7 mouse cellular contexts compared by ENCODE assay signal in genomic region chr12:69361919-69362318, GRCm38 (mm10). TPM values are rescaled to one million over a fixed set of nuclear protein-coding genes. Genes with fewer than 3 reads are reported as not detected.
DNase-seq lines count a peak whose midpoint lies in the region; ATAC-seq and TF ChIP-seq lines count a peak whose summit lies in the region.

No protein-coding gene starts in this region.

- ATAC-seq in lung, postnatal 0 days = no peak
- no peak for ATAC-seq in forebrain, embryonic 12.5 days (ENCODE audit: low FRiP score)
- ATAC-seq in limb, embryonic 14.5 days (ENCODE audit: low FRiP score, low read depth) = no peak
- no peak for ATAC-seq in stomach, embryonic 15.5 days (ENCODE audit: insufficient read depth, low FRiP score, low read depth)

- H3K36me3 ChIP-seq in lung, postnatal 0 days (ENCODE audit: insufficient read depth, low read length) = no peaks in the 10 kb centered on the region
- H3K36me3 ChIP-seq in forebrain, embryonic 12.5 days (replicated peaks) = no peaks in the 10 kb centered on the region
- H3K36me3 ChIP-seq in limb, embryonic 14.5 days (ENCODE audit: control insufficient read depth, insufficient read depth, low read length) = no peaks in the 10 kb centered on the region
- no peaks in the 10 kb centered on the region for H3K36me3 ChIP-seq in stomach, embryonic 15.5 days

- no peak for TF ChIP-seq CTCF in lung, postnatal 0 days (IDR thresholded peaks at IDR 0.05)

- peak overlapping the region; percentile 95 for H3K27ac ChIP-seq in lung, postnatal 0 days (ENCODE audit: low read length)
- peak overlapping the region; percentile 87 for H3K27ac ChIP-seq in forebrain, embryonic 12.5 days
- H3K27ac ChIP-seq in limb, embryonic 14.5 days (replicated peaks; ENCODE audit: low read depth, low read length) = peak overlapping the region; percentile 92
- peak overlapping the region; percentile 96 for H3K27ac ChIP-seq in stomach, embryonic 15.5 days

- H3K27me3 ChIP-seq in lung, postnatal 0 days (replicated peaks; ENCODE audit: insufficient read depth, low read length) = no peaks in the 10 kb centered on the region
- H3K27me3 ChIP-seq in forebrain, embryonic 12.5 days = no peaks in the 10 kb centered on the region
- no peaks in the 10 kb centered on the region for H3K27me3 ChIP-seq in limb, embryonic 14.5 days (ENCODE audit: control insufficient read depth, insufficient read depth, low read length)
- H3K27me3 ChIP-seq in stomach, embryonic 15.5 days (replicated peaks) = no peaks in the 10 kb centered on the region

- peak overlapping the region; percentile 70 for H3K4me2 ChIP-seq in lung, postnatal 0 days (replicated peaks; ENCODE audit: low read depth, low read length)
- H3K4me2 ChIP-seq in forebrain, embryonic 12.5 days = peak overlapping the region; percentile 70
- peak overlapping the region; percentile 75 for H3K4me2 ChIP-seq in limb, embryonic 14.5 days (replicated peaks; ENCODE audit: low read depth, low read length, severe bottlenecking)
- peak overlapping the region; percentile 68 for H3K4me2 ChIP-seq in stomach, embryonic 15.5 days

- H3K4me3 ChIP-seq in lung, postnatal 0 days (ENCODE audit: low read depth, low read length) = peak overlapping the region; percentile 42
- peak overlapping the region; percentile 53 for H3K4me3 ChIP-seq in forebrain, embryonic 12.5 days (replicated peaks)
- H3K4me3 ChIP-seq in limb, embryonic 14.5 days (replicated peaks; ENCODE audit: low read length) = peak overlapping the region; percentile 35
- peak overlapping the region; percentile 51 for H3K4me3 ChIP-seq in stomach, embryonic 15.5 days (replicated peaks)

- TF ChIP-seq EP300 in lung, postnatal 0 days (IDR thresholded peaks at IDR 0.05) = no peak

- peak overlapping the region; percentile 54 for H3K9ac ChIP-seq in lung, postnatal 0 days (replicated peaks; ENCODE audit: low read depth)
- H3K9ac ChIP-seq in forebrain, embryonic 12.5 days = peak overlapping the region; percentile 51
- H3K9ac ChIP-seq in limb, embryonic 14.5 days (ENCODE audit: low read depth, low read length, severe bottlenecking) = peak overlapping the region; percentile 64
- peak overlapping the region; percentile 68 for H3K9ac ChIP-seq in stomach, embryonic 15.5 days

- TF ChIP-seq POLR2A in limb, embryonic 14.5 days (IDR thresholded peaks at IDR 0.05; ENCODE audit: borderline replicate concordance, extremely low read depth, insufficient read depth, insufficient read length) = no peak

- 0 out of 2 replicates have a peak, but pooled peaks cover 5% of the 10 kb centered on the region for H3K4me1 ChIP-seq in lung, postnatal 0 days (ENCODE audit: insufficient read depth, low read depth, low read length)
- H3K4me1 ChIP-seq in forebrain, embryonic 12.5 days = peaks cover 20% of the 10 kb centered on the region; the same call in 1 of the 2 replicates
- peaks cover 15% of the 10 kb centered on the region; the same call in 1 of the 2 replicates for H3K4me1 ChIP-seq in limb, embryonic 14.5 days (ENCODE audit: control insufficient read depth, insufficient read depth, low read length)
- H3K4me1 ChIP-seq in stomach, embryonic 15.5 days = 0 out of 2 replicates have a peak, but pooled peaks cover 5% of the 10 kb centered on the region

- no peak for DNase-seq in lung, postnatal 0 days (ENCODE audit: low spot score)
- no peak for DNase-seq in lung, postnatal 14 days
- DNase-seq in limb, embryonic 14.5 days (ENCODE audit: low spot score) = no peak
- DNase-seq in spleen, postnatal 4 days (ENCODE audit: low spot score in 2 of 2) = no peak
- DNase-seq in frontal cortex, postnatal 36 days (ENCODE audit: low spot score in 2 of 2) = no peak

- WGBS in lung, postnatal 0 days = 4% methylated on average over 10 of the region's 10 CpGs
- 5% methylated on average over 10 of the region's 10 CpGs for WGBS in forebrain, embryonic 12.5 days
- WGBS in limb, embryonic 14.5 days = 8% methylated on average over 10 of the region's 10 CpGs
- WGBS in stomach, embryonic 15.5 days = 3% methylated on average over 10 of the region's 10 CpGs

- no peaks in the 10 kb centered on the region for H3K9me3 ChIP-seq in lung, postnatal 0 days (ENCODE audit: low read length)
- H3K9me3 ChIP-seq in forebrain, embryonic 12.5 days = no peaks in the 10 kb centered on the region
- H3K9me3 ChIP-seq in limb, embryonic 14.5 days (ENCODE audit: control insufficient read depth, low read length) = no peaks in the 10 kb centered on the region
- H3K9me3 ChIP-seq in stomach, embryonic 15.5 days = no peaks in the 10 kb centered on the region

RNA-seq across cellular contexts. Expression of gene Nemf, which starts 5.0 kb away (rescaled TPM):
- polyA plus RNA-seq in lung, postnatal 0 days (2015; fragmentation: Nextera tagmentation; extraction: Ambion mirVana) = 65.5 and 68.5 TPM in 2 replicates
- 93.3 and 98.4 TPM in 2 replicates for polyA plus RNA-seq in forebrain, embryonic 12.5 days (2016; fragmentation: Nextera tagmentation; extraction: Ambion mirVana)
- 31.2 and 37.8 TPM in 2 replicates for polyA plus RNA-seq in limb, embryonic 14.5 days (2012; rRNA removed)
- 78.6 and 83.0 TPM in 2 replicates for polyA plus RNA-seq in limb, embryonic 14.5 days (2014; fragmentation: Nextera tagmentation; extraction: Ambion mirVana)
- polyA plus RNA-seq in stomach, embryonic 15.5 days (2015; fragmentation: Nextera tagmentation; extraction: Ambion mirVana) = 90.4 and 92.1 TPM in 2 replicates

RNA-seq across cellular contexts. Expression of gene Arf6, which starts 10.0 kb away (rescaled TPM):
- 86.3 and 92.5 TPM in 2 replicates for polyA plus RNA-seq in lung, postnatal 0 days (2015; fragmentation: Nextera tagmentation; extraction: Ambion mirVana)
- polyA plus RNA-seq in forebrain, embryonic 12.5 days (2016; fragmentation: Nextera tagmentation; extraction: Ambion mirVana) = 46.8 and 54.6 TPM in 2 replicates
- polyA plus RNA-seq in limb, embryonic 14.5 days (2012; rRNA removed) = 106 and 118 TPM in 2 replicates
- 81.4 and 82.2 TPM in 2 replicates for polyA plus RNA-seq in limb, embryonic 14.5 days (2014; fragmentation: Nextera tagmentation; extraction: Ambion mirVana)
- 59.4 and 63.7 TPM in 2 replicates for polyA plus RNA-seq in stomach, embryonic 15.5 days (2015; fragmentation: Nextera tagmentation; extraction: Ambion mirVana)

RNA-seq across cellular contexts. Expression of gene Gm9887, which starts 10.3 kb away (rescaled TPM):
- polyA plus RNA-seq in lung, postnatal 0 days (2015; fragmentation: Nextera tagmentation; extraction: Ambion mirVana) = 2.6 and 3.2 TPM in 2 replicates
- 2.1 and 2.3 TPM in 2 replicates for polyA plus RNA-seq in forebrain, embryonic 12.5 days (2016; fragmentation: Nextera tagmentation; extraction: Ambion mirVana)
- polyA plus RNA-seq in limb, embryonic 14.5 days (2012; rRNA removed) = 0.53 and 0.58 TPM in 2 replicates
- 1.4 and 1.8 TPM in 2 replicates for polyA plus RNA-seq in limb, embryonic 14.5 days (2014; fragmentation: Nextera tagmentation; extraction: Ambion mirVana)
- 2.3 TPM in 2 replicates for polyA plus RNA-seq in stomach, embryonic 15.5 days (2015; fragmentation: Nextera tagmentation; extraction: Ambion mirVana)
